Mouse (Mus musculus) kidney, adult 2 months (tissue): Measurements from ENCODE around the gene Actr2. TPM values are rescaled to one million over a fixed set of nuclear protein-coding genes. Genes with fewer than 3 reads are reported as not detected.

Source experiments
- DNase-seq: peaks from one replicate; pipeline ENCODE4 v3.0.0; 2021
- H3K27ac ChIP-seq: fragments of 200-500 bp; 2 replicates; pipeline ENCODE4 v1.5.1; 2012; ENCODE audit warnings: low read depth, low read length, control low read depth, inconsistent platforms; ENCODE audit not compliant: insufficient read depth
- H3K27me3 ChIP-seq: fragments of 200-500 bp; replicated peaks from 2 replicates; pipeline ENCODE4 v1.6.1; 2012; ENCODE audit warnings: mild to moderate bottlenecking, moderate library complexity, low read length, inconsistent platforms; ENCODE audit not compliant: control insufficient read depth, insufficient read depth
- H3K36me3 ChIP-seq: fragments of 200-500 bp; 2 replicates; pipeline ENCODE4 v1.6.1; 2012; ENCODE audit warnings: mild to moderate bottlenecking, moderate library complexity, low read length, inconsistent platforms; ENCODE audit not compliant: control insufficient read depth, insufficient read depth
- H3K4me1 ChIP-seq: fragments of 200-500 bp; 2 replicates; pipeline ENCODE4 v1.6.1; 2011; ENCODE audit warnings: low read length; ENCODE audit not compliant: control insufficient read depth, insufficient read depth
- H3K4me3 ChIP-seq: fragments of 200-500 bp; 2 replicates; pipeline ENCODE4 v1.5.1; 2011; ENCODE audit warnings: mild to moderate bottlenecking, low read depth, low read length, control low read depth; ENCODE audit not compliant: insufficient read depth
- CTCF ChIP-seq: fragments of 200-500 bp; conservative IDR thresholded peaks from 2 replicates; pipeline ENCODE4 v1.5.1; 2011; ENCODE audit warnings: low read depth, mild to moderate bottlenecking, control low read depth, low read length, moderate library complexity, mixed read lengths; ENCODE audit not compliant: insufficient read depth, insufficient read length
- POLR2A ChIP-seq: fragments of 200-500 bp; IDR thresholded peaks from one replicate; pipeline ENCODE4 v1.6.1; 2011; ENCODE audit warnings: low read depth, low read length, control low read depth
- WGBS: fragments of 180-500 bp; shearing (Covaris S2); methylation state at CpG from one replicate; pipeline ENCODE4 v1.1.7; 2018; 5-methylcytosine and 5-hydroxymethylcytosine counted together
- polyA plus RNA-seq: library from polyadenylated mRNA; depleted of rRNA; stranded (reverse); fragments of >200 nt; gene quantifications from 2 replicates; pipeline ENCODE4 v1.2.3, GENCODE M21; 2012

Gene Actr2
- polyA plus RNA-seq, 1 experiment = 38.8 TPM

GRCm38 (mm10) chr11:20052814-20053536 is 59.7 kb downstream of the Actr2 start:
- 76% methylated on average over 13 of the region's 13 CpGs for WGBS

GRCm38 (mm10) chr11:20045586-20045985 is 67.1 kb downstream of the Actr2 start:
- Histone ChIP-seq H3K36me3 (no peaks in the 10 kb centered on the region), H3K27ac (no peak overlapping the region), H3K4me3 (no peak overlapping the region), H3K4me1 (no peaks in the 10 kb centered on the region), H3K27me3 (no peaks in the 10 kb centered on the region)
- no peak for DNase-seq
- WGBS = 86% methylated on average over 3 of the region's 3 CpGs
- TF ChIP-seq CTCF = no peak
- no peak for TF ChIP-seq POLR2A

More at GRCm38 (mm10) chr11:20052814-20053536, 59.7 kb downstream of the Actr2 start:
- no peaks in the 10 kb centered on the region for H3K27me3 ChIP-seq
- H3K4me3 ChIP-seq = no peak overlapping the region
- no peaks in the 10 kb centered on the region for H3K4me1 ChIP-seq
- no peak for DNase-seq
- no peak overlapping the region for H3K27ac ChIP-seq
- no peaks in the 10 kb centered on the region for H3K36me3 ChIP-seq
- TF ChIP-seq POLR2A (no peak), CTCF (no peak)

- no peak overlapping the region for H3K4me3 ChIP-seq
- H3K27ac ChIP-seq = no peak overlapping the region
- no peak for TF ChIP-seq CTCF
- no peak for TF ChIP-seq POLR2A
- no peaks in the 10 kb centered on the region for H3K36me3 ChIP-seq
- no peak for DNase-seq
- WGBS = 93% methylated on average over 4 of the region's 4 CpGs
- H3K4me1 ChIP-seq = no peaks in the 10 kb centered on the region
- no peaks in the 10 kb centered on the region for H3K27me3 ChIP-seq
These were observed 69.5 kb downstream of the Actr2 start for GRCm38 (mm10) chr11:20043256-20043655.

- no peak overlapping the region for H3K27ac ChIP-seq
These were observed 70.6 kb downstream of the Actr2 start for GRCm38 (mm10) chr11:20042106-20042505.

GRCm38 (mm10) chr11:20041164-20041920 is 71.4 kb downstream of the Actr2 start:
- Histone ChIP-seq H3K4me1 (no peaks in the 10 kb centered on the region), H3K36me3 (no peaks in the 10 kb centered on the region), H3K27me3 (no peaks in the 10 kb centered on the region), H3K27ac (no peak overlapping the region), H3K4me3 (no peak overlapping the region)
- WGBS = 35% methylated on average over 6 of the region's 6 CpGs
- peak; percentile 28 for DNase-seq
- TF ChIP-seq CTCF (no peak), POLR2A (no peak)

More at GRCm38 (mm10) chr11:20042106-20042505, 70.6 kb downstream of the Actr2 start:
- TF ChIP-seq POLR2A (no peak), CTCF (no peak)
- WGBS = 69% methylated on average over 4 of the region's 4 CpGs
- Histone ChIP-seq H3K36me3 (no peaks in the 10 kb centered on the region), H3K4me1 (no peaks in the 10 kb centered on the region), H3K4me3 (no peak overlapping the region), H3K27me3 (no peaks in the 10 kb centered on the region)
- no peak for DNase-seq

- WGBS = 28% methylated on average over 8 of the region's 8 CpGs
- TF ChIP-seq CTCF = no peak
- no peak for TF ChIP-seq POLR2A
These were observed 74.0 kb downstream of the Actr2 start for GRCm38 (mm10) chr11:20038723-20039122.

GRCm38 (mm10) chr11:20037739-20038138 is 75.0 kb downstream of the Actr2 start:
- 89% methylated on average over 4 of the region's 4 CpGs for WGBS
- DNase-seq = no peak
- TF ChIP-seq CTCF (no peak), POLR2A (no peak)

More at GRCm38 (mm10) chr11:20038723-20039122, 74.0 kb downstream of the Actr2 start:
- Histone ChIP-seq H3K4me3 (no peak overlapping the region), H3K4me1 (no peaks in the 10 kb centered on the region), H3K27ac (no peak overlapping the region), H3K27me3 (no peaks in the 10 kb centered on the region), H3K36me3 (no peaks in the 10 kb centered on the region)
- DNase-seq = peak; percentile 22

GRCm38 (mm10) chr11:20035972-20036371 is 76.7 kb downstream of the Actr2 start:
- Histone ChIP-seq H3K4me1 (no peaks in the 10 kb centered on the region), H3K27ac (no peak overlapping the region), H3K4me3 (no peak overlapping the region), H3K36me3 (no peaks in the 10 kb centered on the region), H3K27me3 (no peaks in the 10 kb centered on the region)
- DNase-seq = no peak
- 84% methylated on average over 7 of the region's 7 CpGs for WGBS
- no peak for TF ChIP-seq CTCF
- TF ChIP-seq POLR2A = no peak

More at GRCm38 (mm10) chr11:20037739-20038138, 75.0 kb downstream of the Actr2 start:
- Histone ChIP-seq H3K27me3 (no peaks in the 10 kb centered on the region), H3K27ac (no peak overlapping the region), H3K4me3 (no peak overlapping the region), H3K36me3 (no peaks in the 10 kb centered on the region), H3K4me1 (no peaks in the 10 kb centered on the region)
